Mouse (Mus musculus) G1E (cell line): ENCODE results near the gene Slc25a47.
"Not testable (repeated sequence)": the region's sequence is repeated elsewhere in the genome, so short reads cannot be mapped to it uniquely, and the experiment has no call there.

ENCODE experiments used
- CTCF ChIP-seq: IDR thresholded peaks from 2 replicates; pipeline ENCODE4 v1.5.1; 2012; ENCODE audit warnings: low read depth, low read length, inconsistent platforms, mixed read lengths
- GATA1 ChIP-seq: IDR thresholded peaks from 2 replicates; pipeline ENCODE4 v1.6.1; 2012; ENCODE audit warnings: borderline replicate concordance, low read length, inconsistent platforms, mixed read lengths
- GATA2 ChIP-seq: IDR thresholded peaks from 2 replicates; pipeline ENCODE4 v1.6.1; 2012; ENCODE audit warnings: low read depth, low read length, inconsistent platforms, borderline replicate concordance
- POLR2AphosphoS5 ChIP-seq: IDR thresholded peaks from 2 replicates; pipeline ENCODE4 v1.6.1; 2012; ENCODE audit warnings: low read depth, low read length, inconsistent platforms; ENCODE audit not compliant: insufficient replicate concordance
- TAL1 ChIP-seq: conservative IDR thresholded peaks from 2 replicates; pipeline ENCODE4 v1.6.1; 2012; ENCODE audit warnings: low read depth, low read length, inconsistent platforms, mixed read lengths

GRCm38 (mm10) chr12:108848033-108848432 is 12.2 kb downstream of the Slc25a47 start:
- TF ChIP-seq GATA1, CTCF, TAL1, POLR2AphosphoS5, GATA2: not testable (repeated sequence)
